Mouse (Mus musculus) adipocyte (in vitro differentiated cells): Measurements from ENCODE around the gene Myo1f.

Experiments used
- DNase-seq: peaks from one replicate; pipeline ENCODE4 v3.0.0-alpha.2; 2016; ENCODE audit warnings: low spot score

The Myo1f gene

GRCm38 (mm10) chr17:33649781-33650475 is 94.4 kb downstream of the Myo1f start:
- DNase-seq = no peak
